Mouse (Mus musculus) left cerebral cortex, adult 9 months (tissue): ENCODE data around the gene Tnrc6b.
"Not testable (repeated sequence)": the region's sequence is repeated elsewhere in the genome, so short reads cannot be mapped to it uniquely, and the experiment has no call there.

ENCODE experiments used
- DNase-seq, 2 experiments: peaks; one replicate each; pipeline ENCODE4 v3.0.0; 2022; ENCODE audit warnings: low spot score in 2 of 2

Tnrc6b gene

GRCm38 (mm10) chr15:80844926-80845325 is 133.8 kb downstream of the Tnrc6b start:
- DNase-seq: no peak

- DNase-seq: no peak
Observed at GRCm38 (mm10) chr15:80850004-80850403, 138.9 kb downstream of the Tnrc6b start.

GRCm38 (mm10) chr15:80850682-80851475 is 139.8 kb downstream of the Tnrc6b start:
- DNase-seq: no peak

- DNase-seq: no peak
Observed at GRCm38 (mm10) chr15:80852122-80852521, 141.0 kb downstream of the Tnrc6b start.

GRCm38 (mm10) chr15:80852527-80852926 is 141.4 kb downstream of the Tnrc6b start:
- not testable (repeated sequence) for DNase-seq

GRCm38 (mm10) chr15:80859366-80859765 is 148.3 kb downstream of the Tnrc6b start:
- DNase-seq: no peak

GRCm38 (mm10) chr15:80861302-80861701 is 150.2 kb downstream of the Tnrc6b start:
- no peak for DNase-seq

- no peak for DNase-seq
Observed at GRCm38 (mm10) chr15:80862027-80862426, 150.9 kb downstream of the Tnrc6b start.

GRCm38 (mm10) chr15:80868603-80869002 is 157.5 kb downstream of the Tnrc6b start:
- DNase-seq: not testable (repeated sequence)

GRCm38 (mm10) chr15:80874726-80875125 is 163.6 kb downstream of the Tnrc6b start:
- DNase-seq: no peak

GRCm38 (mm10) chr15:80876231-80876630 is 165.1 kb downstream of the Tnrc6b start:
- DNase-seq: peak in 1 of 2 experiments; percentile 22

GRCm38 (mm10) chr15:80884095-80884494 is 173.0 kb downstream of the Tnrc6b start:
- DNase-seq: no peak

- no peak for DNase-seq
Observed at GRCm38 (mm10) chr15:80886361-80887156, 175.4 kb downstream of the Tnrc6b start.

- DNase-seq: no peak
Observed at GRCm38 (mm10) chr15:80892341-80892740, 181.2 kb downstream of the Tnrc6b start.

GRCm38 (mm10) chr15:80896741-80897140 is 185.6 kb downstream of the Tnrc6b start:
- no peak for DNase-seq

GRCm38 (mm10) chr15:80897911-80898310 is 186.8 kb downstream of the Tnrc6b start:
- DNase-seq: no peak

GRCm38 (mm10) chr15:80899806-80900205 is 188.7 kb downstream of the Tnrc6b start:
- DNase-seq: no peak

GRCm38 (mm10) chr15:80901806-80902513 is 190.8 kb downstream of the Tnrc6b start:
- DNase-seq: peak; percentile 28 to 40

GRCm38 (mm10) chr15:80904776-80905175 is 193.7 kb downstream of the Tnrc6b start:
- not testable (repeated sequence) for DNase-seq

- no peak for DNase-seq
Observed at GRCm38 (mm10) chr15:80910183-80910582, 199.1 kb downstream of the Tnrc6b start.

GRCm38 (mm10) chr15:80910790-80911531 is 199.8 kb downstream of the Tnrc6b start:
- DNase-seq: no peak
